Mouse (Mus musculus) thymus, adult 2 months (tissue): ENCODE results near the gene Medag.

Source experiments
- CTCF ChIP-seq: fragments of 200-500 bp; IDR thresholded peaks from 2 replicates; pipeline ENCODE4 v1.5.1; 2012; ENCODE audit warnings: mild to moderate bottlenecking, control low read depth, low read length, moderate library complexity, borderline replicate concordance; ENCODE audit not compliant: control insufficient read depth, poor library complexity, insufficient read depth; ENCODE audit errors: extremely low read depth
- POLR2A ChIP-seq: fragments of 200-500 bp; IDR thresholded peaks from 2 replicates; pipeline ENCODE4 v1.6.1; 2012; ENCODE audit warnings: mild to moderate bottlenecking, low read length, control low read depth, moderate library complexity; ENCODE audit not compliant: control insufficient read depth, poor library complexity, insufficient read depth; ENCODE audit errors: extremely low read depth

- no peak for TF ChIP-seq CTCF
- no peak for TF ChIP-seq POLR2A
These were observed 29.6 kb upstream of the Medag start for GRCm38 (mm10) chr5:149381948-149382347.
